Mouse (Mus musculus) testis, adult 2 months (tissue): ENCODE measurements around the gene Lin52.

ENCODE experiments used
- CTCF ChIP-seq: fragments of 200-500 bp; IDR thresholded peaks from 2 replicates; pipeline ENCODE4 v1.5.1; 2012; ENCODE audit warnings: low read depth, mild to moderate bottlenecking, inconsistent platforms, low read length, moderate library complexity; ENCODE audit not compliant: control insufficient read depth, insufficient read depth, insufficient replicate concordance
- POLR2A ChIP-seq: fragments of 200-500 bp; IDR thresholded peaks from 2 replicates; pipeline ENCODE4 v1.6.1; 2012; ENCODE audit warnings: low read depth, mild to moderate bottlenecking, inconsistent platforms, low read length, moderate library complexity; ENCODE audit not compliant: control insufficient read depth

DNA sequence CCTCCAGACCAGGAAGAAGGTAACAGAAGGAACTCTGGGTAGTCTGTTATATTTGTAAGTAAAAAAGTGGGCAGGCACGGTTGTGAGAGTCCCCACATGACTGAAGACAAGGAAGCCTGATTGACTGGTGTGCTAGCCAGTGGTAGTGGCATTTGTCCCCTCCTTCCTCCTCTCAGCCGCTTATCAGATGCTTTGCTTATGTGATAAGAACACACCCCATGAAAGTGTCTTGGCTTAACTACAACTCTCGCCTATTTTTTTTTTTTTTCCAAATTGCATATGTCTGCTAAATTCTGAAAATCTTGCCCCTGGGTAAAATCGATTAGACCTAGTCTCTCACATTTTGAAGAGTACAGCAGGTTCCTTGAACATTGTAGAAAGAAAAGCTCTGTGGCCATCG lies 79.2 kb downstream of the Lin52 start:
- TF ChIP-seq CTCF = no peak
- no peak for TF ChIP-seq POLR2A
